Mouse (Mus musculus) cerebellum, adult (tissue): ENCODE measurements at regions not wholly inside any gene's neighbourhood (a gene's known extent, or its start where the extent isn't known, plus 50 kb on each side); places are given as distances from the start of the nearest gene placed in this dataset.
A peak's percentile ranks its signal among the peaks of the same experiment; 100 is the strongest.

Experiments
- ATAC-seq: cut with Nextera tagmentation; 2 replicates; pipeline ENCODE4 v1.9.2; 2017; ENCODE audit warnings: mild to moderate bottlenecking, moderate library complexity, mixed read lengths; ENCODE audit not compliant: insufficient number of reproducible peaks, low FRiP score, low TSS enrichment

GRCm38 (mm10) chr10:116654091-116654490, 72.8 kb upstream of the Cnot2 start:
- no peak for ATAC-seq

GRCm38 (mm10) chr10:116653511-116653945, 72.2 kb upstream of the Cnot2 start:
- peak; percentile 93 for ATAC-seq

- ATAC-seq: no peak
Observed at GRCm38 (mm10) chr10:116649287-116649686, 68.0 kb upstream of the Cnot2 start.

- ATAC-seq: no peak
Observed at GRCm38 (mm10) chr10:116646035-116646434, 64.7 kb upstream of the Cnot2 start.

GRCm38 (mm10) chr10:116645631-116646030, 64.3 kb upstream of the Cnot2 start:
- peak; percentile 89 for ATAC-seq

- peak; percentile 71 for ATAC-seq
Observed at GRCm38 (mm10) chr10:116645108-116645507, 63.8 kb upstream of the Cnot2 start.
